In the genomic region with DNA sequence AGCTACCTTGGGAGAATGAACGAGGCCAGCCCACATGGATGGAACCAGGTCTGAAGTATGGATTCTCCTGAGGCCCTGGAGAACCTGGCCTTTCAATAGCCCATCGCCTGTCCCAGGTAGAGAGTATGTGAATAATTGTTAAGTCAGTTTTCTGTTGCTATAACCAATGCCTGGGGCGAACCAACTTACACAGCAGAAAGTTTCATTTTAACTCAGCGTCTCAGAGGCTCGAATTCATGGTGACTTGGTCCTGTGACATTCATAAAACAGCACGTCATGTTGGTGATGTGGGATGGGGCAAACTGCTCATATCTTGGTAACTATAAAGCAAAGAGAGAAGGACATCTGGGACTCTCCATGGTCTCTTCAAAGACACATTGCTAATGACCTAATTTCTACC, we compare ENCODE assay signal across 31 mouse cellular contexts.
"Had no signal": no experiment of that assay in that cellular context is flagged by ENCODE, and none has a peak within 500 bp of the region (broad histone marks: within the 10 kb centered on the region; RNA-seq: fewer than 3 reads in every experiment).

No protein-coding gene starts in this region.

- H3K27me3 ChIP-seq: limb, embryonic 12.5 days; limb, embryonic 13.5 days; limb, embryonic 15.5 days; liver, embryonic 12.5 days; liver, embryonic 13.5 days; liver, embryonic 15.5 days; lung, embryonic 15.5 days; midbrain, embryonic 13.5 days; neural tube, embryonic 12.5 days had no signal

- H3K4me2 ChIP-seq: limb, embryonic 12.5 days; limb, embryonic 13.5 days; limb, embryonic 15.5 days; liver, embryonic 11.5 days; liver, embryonic 12.5 days; liver, embryonic 13.5 days; liver, embryonic 15.5 days; lung, embryonic 14.5 days; lung, embryonic 15.5 days; midbrain, embryonic 11.5 days; midbrain, embryonic 12.5 days; midbrain, embryonic 13.5 days; neural tube, embryonic 12.5 days had no signal

- DNase-seq: left cerebral cortex, postnatal 4 days; liver; liver, embryonic 13.5 days; liver, postnatal 0 days; lung, adult 18-20 months; lung, adult 2 months; lung, embryonic 14.5 days; lung, postnatal 10 days; lung, postnatal 14 days; lung, postnatal 36 days; lung, postnatal 4 days; midbrain, embryonic 14.5 days had no signal

- H3K4me3 ChIP-seq: left cerebral cortex, adult 2 months; limb, embryonic 10.5 days; limb, embryonic 12.5 days; limb, embryonic 13.5 days; limb, embryonic 15.5 days; liver, embryonic 12.5 days; liver, embryonic 13.5 days; liver, embryonic 15.5 days; lung, embryonic 15.5 days; megakaryocyte, embryonic 14.5 days; midbrain, embryonic 12.5 days; midbrain, embryonic 13.5 days; myocyte; neural tube, embryonic 12.5 days had no signal

- H3K36me3 ChIP-seq: limb, embryonic 10.5 days; limb, embryonic 12.5 days; limb, embryonic 13.5 days; limb, embryonic 15.5 days; liver, embryonic 12.5 days; liver, embryonic 13.5 days; liver, embryonic 15.5 days; lung, embryonic 15.5 days; midbrain, embryonic 12.5 days; midbrain, embryonic 13.5 days; neural tube, embryonic 12.5 days had no signal

- H3K9me3 ChIP-seq: limb, embryonic 10.5 days; limb, embryonic 12.5 days; limb, embryonic 13.5 days; limb, embryonic 15.5 days; liver, embryonic 12.5 days; liver, embryonic 13.5 days; liver, embryonic 15.5 days; lung, embryonic 15.5 days; megakaryocyte, embryonic 14.5 days; midbrain, embryonic 12.5 days; midbrain, embryonic 13.5 days; neural tube, embryonic 12.5 days had no signal

- H3K9ac ChIP-seq: limb, embryonic 12.5 days; limb, embryonic 13.5 days; limb, embryonic 15.5 days; liver, embryonic 12.5 days; liver, embryonic 13.5 days; liver, embryonic 14.5 days; liver, embryonic 15.5 days; liver, postnatal 0 days; lung, embryonic 14.5 days; lung, embryonic 15.5 days; midbrain, embryonic 12.5 days; midbrain, embryonic 13.5 days; neural tube, embryonic 12.5 days had no signal

- ATAC-seq: liver, embryonic 12.5 days; liver, postnatal 0 days; lung, postnatal 0 days; midbrain, embryonic 13.5 days; midbrain, embryonic 16.5 days had no signal

- H3K27ac ChIP-seq: left cerebral cortex, adult 2 months; limb, embryonic 10.5 days; limb, embryonic 12.5 days; limb, embryonic 13.5 days; limb, embryonic 15.5 days; liver, embryonic 12.5 days; liver, embryonic 13.5 days; liver, embryonic 14.5 days; liver, embryonic 15.5 days; lung, embryonic 15.5 days; macrophage; midbrain, embryonic 12.5 days; midbrain, embryonic 13.5 days; neural tube, embryonic 12.5 days had no signal
